Mouse (Mus musculus): ENCODE measurements at regions not wholly inside any gene's neighbourhood (a gene's known extent, or its start where the extent isn't known, plus 50 kb on each side); places are given as distances from the start of the nearest gene placed in this dataset.

DNA sequence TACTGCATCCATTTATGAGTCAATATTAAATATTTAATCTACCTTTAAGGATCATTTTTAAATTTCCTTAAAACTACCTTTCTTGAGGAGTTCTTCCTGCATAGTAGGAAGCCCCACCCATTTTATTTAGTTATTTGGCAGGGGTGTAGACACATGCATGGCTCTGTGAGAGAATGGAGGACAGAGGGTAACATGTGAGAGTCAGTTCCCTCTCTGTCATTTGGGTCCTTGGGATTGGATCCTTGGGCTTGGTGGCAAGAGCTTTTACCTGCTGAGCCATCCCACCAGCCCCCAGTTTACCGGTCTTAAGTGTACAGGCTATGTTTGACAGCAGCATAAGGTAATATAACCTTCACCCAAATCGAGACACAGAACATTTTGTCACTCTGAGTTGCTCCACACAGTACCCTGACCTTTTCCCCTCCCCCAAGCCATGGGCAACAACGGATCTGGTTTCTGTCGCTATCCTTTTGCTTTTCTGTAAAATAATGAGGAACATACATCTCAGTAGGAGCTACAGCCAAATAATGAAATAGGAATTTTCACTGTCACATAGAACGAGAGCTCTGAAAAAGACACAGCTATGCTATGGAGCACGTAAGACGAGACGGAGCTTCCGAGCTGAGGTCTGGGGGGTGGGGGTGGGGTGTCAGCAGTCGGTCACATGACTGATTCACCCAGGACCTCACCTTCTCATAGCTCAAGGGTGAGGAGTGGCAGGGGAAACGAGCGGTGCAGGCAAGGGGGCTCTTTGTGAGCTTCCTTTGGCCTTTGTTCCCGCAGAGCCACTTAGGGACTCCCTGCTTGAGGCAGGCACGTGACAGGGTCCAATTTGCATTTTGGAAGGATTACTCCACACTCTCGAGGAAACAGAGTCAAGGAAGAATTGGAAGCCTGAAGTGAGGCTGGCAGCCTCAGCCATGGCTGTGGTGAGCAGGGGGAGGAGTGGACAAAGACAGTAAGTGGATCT, 159.2 kb downstream of the Qrsl1 start:
- no peak for TF ChIP-seq CTCF (IDR thresholded peaks at IDR 0.05; ENCODE audit: insufficient read depth, low read depth, low read length)
- TF ChIP-seq POLR2A (IDR thresholded peaks at IDR 0.05; ENCODE audit: insufficient read depth, low read depth, low read length) = no peak
